Mouse (Mus musculus): ENCODE measurements around the gene Vmp1. TPM values are rescaled to one million over a fixed set of nuclear protein-coding genes. Genes with fewer than 3 reads are reported as not detected.

Vmp1 gene
- 100 to 1,000 TPM; 117 to 132 TPM for total RNA-seq (2021)

- DNase-seq (ENCODE audit: extremely low spot score in 1 of 2, low spot score in 1 of 2): peak; percentile 89 to 92
These were observed at the start of gene Vmp1, which contains the start of gene Ptrh2 for GRCm38 (mm10) chr11:86683395-86684125. Gene Vmp1 (minus strand): TSS chr11:86683836. Gene Ptrh2 (plus strand): TSS chr11:86683985.

DNA sequence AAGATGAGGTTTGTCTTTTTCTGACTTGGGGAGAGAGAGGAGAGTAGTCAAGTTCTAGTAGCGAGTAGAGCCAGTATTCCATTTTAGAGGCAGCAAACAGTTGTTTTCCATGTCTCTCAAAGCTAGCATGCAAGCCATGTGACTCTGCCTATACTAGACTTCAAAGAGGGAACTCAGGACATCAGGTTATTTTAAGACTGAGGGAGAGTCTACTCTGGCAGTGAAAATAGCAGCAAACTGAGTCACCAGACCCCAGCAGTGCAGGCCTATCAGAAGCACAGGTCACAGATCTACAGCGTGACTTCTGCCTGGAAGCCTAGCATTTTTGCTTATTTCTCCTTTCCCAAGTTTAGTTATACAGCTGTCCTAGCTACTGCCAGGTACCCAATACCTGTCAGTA lies 47.8 kb upstream of the Vmp1 start:
- DNase-seq (ENCODE audit: extremely low spot score in 1 of 2, low spot score in 1 of 2): no peak

GRCm38 (mm10) chr11:86725607-86726006 lies 42.0 kb upstream of the Vmp1 start:
- DNase-seq (ENCODE audit: extremely low spot score in 1 of 2, low spot score in 1 of 2): no peak

GRCm38 (mm10) chr11:86724982-86725381 lies 41.3 kb upstream of the Vmp1 start:
- no peak for DNase-seq (ENCODE audit: extremely low spot score in 1 of 2, low spot score in 1 of 2)

DNA sequence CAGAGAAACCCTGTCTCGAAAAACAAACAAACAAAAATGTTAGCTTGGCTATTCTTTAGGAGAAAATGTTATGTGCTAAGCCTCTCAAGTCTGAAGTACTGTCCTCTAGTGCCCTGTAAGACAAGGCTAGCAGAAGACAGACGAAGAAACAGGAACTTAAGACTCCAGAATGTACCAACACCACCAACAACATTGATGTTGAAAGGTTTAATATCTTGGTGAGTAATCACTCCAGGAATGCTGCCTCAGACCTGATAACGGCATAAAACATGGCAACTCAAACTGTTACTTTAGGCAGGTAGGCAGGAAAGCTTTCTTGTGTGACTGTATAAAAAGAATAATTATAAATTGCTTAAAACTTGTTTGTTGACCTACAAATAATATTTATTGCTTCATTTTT lies 40.4 kb upstream of the Vmp1 start:
- no peak for DNase-seq (ENCODE audit: extremely low spot score in 1 of 2, low spot score in 1 of 2)

GRCm38 (mm10) chr11:86719390-86719789 lies 35.8 kb upstream of the Vmp1 start:
- no peak for DNase-seq (ENCODE audit: extremely low spot score in 1 of 2, low spot score in 1 of 2)

- DNase-seq (ENCODE audit: extremely low spot score in 1 of 2, low spot score in 1 of 2): no peak
These were observed 34.7 kb upstream of the Vmp1 start for GRCm38 (mm10) chr11:86718369-86718768.

- DNase-seq (ENCODE audit: extremely low spot score in 1 of 2, low spot score in 1 of 2): no peak
These were observed 33.9 kb upstream of the Vmp1 start for GRCm38 (mm10) chr11:86717306-86718065.

DNA sequence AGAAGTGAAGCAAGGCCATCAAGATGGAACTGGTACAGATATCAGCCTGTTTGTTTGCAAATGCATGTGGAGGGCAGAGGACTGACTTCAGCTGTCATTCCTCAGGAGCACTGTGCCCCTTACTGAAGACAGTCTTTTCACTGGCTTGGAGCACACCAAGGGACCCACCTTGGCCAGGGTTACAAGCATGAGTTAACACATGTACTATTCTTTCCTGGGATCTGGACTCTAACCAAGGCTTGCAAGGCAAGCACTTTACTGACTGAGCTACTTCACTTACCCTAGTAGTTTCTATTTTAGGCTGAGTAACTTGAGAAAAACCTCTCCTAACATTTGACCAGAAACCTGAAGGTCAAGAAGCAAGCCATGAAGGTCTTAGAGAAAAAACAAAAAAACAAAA lies 31.0 kb upstream of the Vmp1 start:
- no peak for DNase-seq (ENCODE audit: extremely low spot score in 1 of 2, low spot score in 1 of 2)

GRCm38 (mm10) chr11:86701151-86701550 lies 17.5 kb upstream of the Vmp1 start:
- no peak for DNase-seq (ENCODE audit: extremely low spot score in 1 of 2, low spot score in 1 of 2)

GRCm38 (mm10) chr11:86695461-86695860 lies 11.8 kb upstream of the Vmp1 start:
- DNase-seq (ENCODE audit: extremely low spot score in 1 of 2, low spot score in 1 of 2): no peak

DNA sequence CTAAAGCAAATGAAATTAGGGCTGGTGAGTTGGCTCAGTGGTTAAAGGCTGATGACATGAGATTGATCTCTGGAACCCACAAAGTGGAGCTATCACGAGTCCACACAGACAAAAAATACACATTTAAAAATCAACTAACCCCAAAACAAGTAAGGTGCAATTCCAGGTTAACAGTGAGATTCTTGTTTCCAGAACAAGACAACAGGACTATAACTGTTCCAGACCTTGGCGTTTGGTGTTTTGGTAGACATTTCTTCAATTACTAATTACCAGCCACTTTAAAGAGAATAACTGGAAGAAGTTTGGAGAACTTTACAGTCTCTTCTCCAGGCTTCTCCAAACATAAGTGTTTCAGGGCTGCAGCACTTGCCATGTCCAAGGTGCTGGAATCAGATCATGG lies 8.9 kb upstream of the Vmp1 start:
- no peak for DNase-seq (ENCODE audit: extremely low spot score in 1 of 2, low spot score in 1 of 2)

DNA sequence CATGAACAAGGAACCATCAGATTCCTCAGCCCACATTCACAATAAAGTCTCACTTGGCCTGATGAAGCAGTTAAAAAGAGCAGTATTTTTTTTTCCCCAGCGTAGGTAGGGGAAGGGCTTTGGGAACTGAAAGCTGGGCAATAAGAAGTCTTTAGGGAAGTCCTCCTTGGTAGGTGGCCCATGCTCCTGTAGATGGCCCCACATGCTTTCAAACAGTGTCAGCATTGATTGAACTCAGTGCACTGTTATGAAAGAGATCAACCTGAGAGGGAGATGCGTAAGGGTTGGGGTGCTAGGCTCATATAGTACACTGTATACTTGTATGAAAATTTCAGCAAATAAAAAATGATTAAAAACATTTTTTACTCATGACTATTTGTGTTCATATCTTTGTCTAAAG lies 8.3 kb upstream of the Vmp1 start:
- DNase-seq (ENCODE audit: extremely low spot score in 1 of 2, low spot score in 1 of 2): no peak

- no peak for DNase-seq (ENCODE audit: extremely low spot score in 1 of 2, low spot score in 1 of 2)
These were observed 7.8 kb upstream of the Vmp1 start for GRCm38 (mm10) chr11:86691482-86691881.

DNA sequence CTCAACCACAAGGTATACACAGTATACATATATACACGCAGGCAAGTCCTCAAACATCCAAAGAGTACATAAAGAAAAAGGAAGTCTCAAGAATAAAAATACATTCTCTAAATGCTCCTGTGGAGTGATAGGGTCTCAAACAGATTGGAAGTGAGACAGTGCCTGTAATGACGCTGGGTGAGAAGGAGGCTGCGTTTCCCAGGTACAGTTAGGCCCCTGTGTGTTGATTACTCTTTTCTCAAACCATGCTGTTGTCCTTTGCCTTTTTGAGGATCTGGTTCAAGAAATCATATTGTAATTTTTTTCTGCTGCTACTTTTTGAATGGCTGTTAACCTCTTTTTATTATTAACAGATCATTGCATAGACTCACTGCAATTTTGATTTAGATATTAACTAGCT lies 6.7 kb upstream of the Vmp1 start:
- DNase-seq (ENCODE audit: extremely low spot score in 1 of 2, low spot score in 1 of 2): no peak

DNA sequence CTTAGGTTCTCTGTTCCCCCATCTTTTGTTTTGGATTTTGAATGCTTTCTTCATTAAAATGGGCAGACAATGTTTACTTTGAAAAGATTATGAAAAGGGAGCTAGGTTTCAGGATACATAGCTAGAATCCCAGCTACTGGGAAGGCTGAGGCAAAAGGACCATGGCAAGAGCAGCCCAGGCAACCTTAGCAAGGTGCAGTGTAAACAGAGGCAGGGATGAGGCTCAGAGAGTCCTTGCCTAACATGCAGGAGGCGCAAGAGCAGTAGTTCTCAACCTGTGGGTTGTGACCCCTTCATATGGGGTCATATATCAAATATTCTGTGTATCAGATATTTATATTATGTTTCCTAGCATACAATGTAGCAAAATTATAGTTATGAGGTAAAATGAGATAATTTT lies 1.7 kb upstream of the Vmp1 start:
- no peak for DNase-seq (ENCODE audit: extremely low spot score in 1 of 2, low spot score in 1 of 2)

DNA sequence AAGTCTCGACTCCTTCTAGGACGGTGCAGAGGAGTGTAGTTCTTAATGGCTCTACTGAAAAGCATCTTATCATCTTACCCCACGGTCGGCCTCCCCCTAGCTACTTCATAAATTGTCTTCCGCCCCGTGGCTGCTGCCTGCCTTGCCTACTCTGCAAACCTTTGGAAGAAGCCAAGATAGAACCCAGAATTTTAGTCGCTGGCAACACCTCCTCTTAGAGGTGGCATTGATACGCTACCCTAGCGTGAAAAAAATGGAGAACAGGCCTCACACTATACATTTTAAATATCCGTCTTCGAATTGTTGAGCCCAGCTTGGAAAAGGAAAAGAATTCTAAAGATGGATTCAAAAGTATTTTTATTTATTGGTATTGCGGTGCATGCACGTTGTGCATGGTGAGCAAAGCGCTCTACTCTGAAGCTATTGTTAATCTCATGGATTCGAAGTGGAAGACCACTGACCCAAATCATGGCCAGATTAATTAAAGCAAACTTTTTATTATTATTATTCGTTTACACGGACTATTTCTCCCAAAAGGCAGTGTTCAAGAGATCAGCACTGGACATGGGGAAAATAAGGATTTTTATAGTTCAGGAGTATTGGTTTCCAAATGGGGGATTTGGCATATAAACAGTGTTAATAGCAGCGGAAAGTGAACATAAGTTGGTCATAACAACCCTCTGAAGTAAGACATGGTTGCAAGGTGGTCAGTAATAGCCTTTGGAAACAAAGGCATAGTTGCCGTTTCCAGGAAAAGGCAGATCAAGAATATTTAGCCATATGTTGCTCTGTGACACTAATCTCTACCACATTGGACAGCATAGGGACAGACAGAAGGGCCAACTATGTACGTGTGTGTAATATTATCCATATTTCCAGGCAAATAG lies 733 bp upstream of the Vmp1 start:
- DNase-seq (ENCODE audit: extremely low spot score in 1 of 2, low spot score in 1 of 2): no peak

DNA sequence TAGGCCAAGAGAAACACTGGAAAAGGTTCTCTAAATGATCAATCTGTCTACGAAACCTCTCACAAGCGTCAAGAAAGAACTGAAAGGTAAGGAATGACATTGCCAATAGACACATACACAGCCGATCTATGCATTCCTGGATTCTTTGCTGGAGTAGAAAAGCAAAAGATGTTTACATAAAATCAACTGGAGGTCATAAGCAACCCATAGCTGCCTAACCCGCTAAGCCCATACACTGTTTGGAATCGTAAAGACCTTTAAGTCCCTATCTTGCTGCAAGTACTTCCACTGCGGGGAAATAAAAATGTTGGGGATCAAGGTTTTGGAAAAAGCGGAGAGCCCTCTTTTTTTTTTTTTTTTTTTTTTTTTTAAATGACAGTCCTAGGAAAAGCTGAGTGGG lies 775 bp downstream of the Vmp1 start:
- DNase-seq (ENCODE audit: extremely low spot score in 1 of 2, low spot score in 1 of 2): no peak

DNA sequence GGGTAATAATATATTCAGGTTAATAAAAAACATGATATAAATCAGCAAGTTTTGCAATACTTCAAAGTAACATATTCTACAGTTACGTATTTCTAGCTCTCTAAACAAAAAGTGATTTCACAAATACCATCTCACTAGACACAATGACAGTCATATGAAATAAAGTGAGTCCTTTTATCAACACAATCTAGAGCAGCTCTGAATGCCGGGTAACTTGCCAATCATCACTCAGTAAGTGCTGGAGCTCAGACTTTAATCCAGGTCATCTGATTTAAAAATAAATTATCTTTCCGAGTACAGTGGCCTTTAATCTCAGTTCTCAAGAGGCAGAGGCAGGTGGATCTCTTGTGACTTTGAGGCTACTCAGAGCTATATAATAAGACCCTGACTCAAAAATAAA lies 2.2 kb downstream of the Vmp1 start:
- DNase-seq (ENCODE audit: extremely low spot score in 1 of 2, low spot score in 1 of 2): no peak

GRCm38 (mm10) chr11:86680729-86681128 lies 2.9 kb downstream of the Vmp1 start:
- DNase-seq (ENCODE audit: extremely low spot score in 1 of 2, low spot score in 1 of 2): no peak

DNA sequence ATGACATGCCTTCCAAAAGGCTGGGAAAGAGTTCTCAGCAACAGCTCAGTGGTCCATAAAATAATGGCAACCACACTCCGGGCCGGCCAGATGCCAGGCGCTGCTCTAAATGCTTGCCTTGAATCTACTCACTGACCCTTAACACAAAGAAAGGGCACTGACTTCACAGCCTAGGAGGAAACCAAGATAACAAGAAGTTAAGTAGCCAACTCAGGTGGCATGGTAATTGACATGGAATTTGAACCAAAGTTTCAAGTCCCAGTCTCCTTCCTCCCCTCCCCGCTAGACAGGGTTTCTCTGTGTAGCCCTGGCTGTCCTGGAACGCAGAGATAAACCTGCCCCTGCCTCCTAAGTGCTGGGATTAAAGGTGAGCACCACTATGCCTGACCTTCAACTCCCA lies 4.7 kb downstream of the Vmp1 start:
- DNase-seq (ENCODE audit: extremely low spot score in 1 of 2, low spot score in 1 of 2): no peak

Data from layer of hippocampus, postnatal 25 days (tissue).